Mouse (Mus musculus) activated CD4-positive, CD25-positive, alpha-beta regulatory T cell, adult 4 months (primary cell): Measurements from ENCODE around the gene Spsb1. TPM values are rescaled to one million over a fixed set of nuclear protein-coding genes. Genes with fewer than 3 reads are reported as not detected.
A peak's percentile ranks its signal among the peaks of the same experiment; 100 is the strongest.

ENCODE experiments used
- ATAC-seq: one replicate; pipeline ENCODE4 v1.8.0; 2017
- polyA plus RNA-seq, 2 experiments: library from polyadenylated mRNA; unstranded; fragments of 100-300 nt; shearing (Covaris generic); gene quantifications; one replicate each; pipeline ENCODE4 v1.2.1; 2017

The Spsb1 gene
- polyA plus RNA-seq, result 1 to 10 TPM; 4.0 to 6.3 TPM

GRCm38 (mm10) chr4:149954893-149955439 lies at the start of gene Spsb1:
Gene Spsb1, minus strand, starts transcription at chr4:149955043.
- ATAC-seq, result peak; percentile 92

- ATAC-seq, result no peak
Measured at GRCm38 (mm10) chr4:150003641-150004040, 48.8 kb upstream of the Spsb1 start.

GRCm38 (mm10) chr4:150003021-150003580 lies 48.3 kb upstream of the Spsb1 start:
- no peak for ATAC-seq

- ATAC-seq, result no peak
Measured at GRCm38 (mm10) chr4:150002021-150002528, 47.2 kb upstream of the Spsb1 start.

GRCm38 (mm10) chr4:150001221-150001860 lies 46.5 kb upstream of the Spsb1 start:
- ATAC-seq, result peak; percentile 93

- ATAC-seq, result no peak
Measured at GRCm38 (mm10) chr4:149999931-150000555, 45.2 kb upstream of the Spsb1 start.

- ATAC-seq, result no peak
Measured at GRCm38 (mm10) chr4:149999510-149999900, 44.7 kb upstream of the Spsb1 start.

GRCm38 (mm10) chr4:149998786-149999509 lies 44.1 kb upstream of the Spsb1 start:
- no peak for ATAC-seq

GRCm38 (mm10) chr4:149997999-149998398 lies 43.2 kb upstream of the Spsb1 start:
- ATAC-seq, result no peak

GRCm38 (mm10) chr4:149996440-149996839 lies 41.6 kb upstream of the Spsb1 start:
- ATAC-seq, result no peak

GRCm38 (mm10) chr4:149995911-149996310 lies 41.1 kb upstream of the Spsb1 start:
- no peak for ATAC-seq

GRCm38 (mm10) chr4:149994218-149994617 lies 39.4 kb upstream of the Spsb1 start:
- ATAC-seq, result no peak

GRCm38 (mm10) chr4:149992670-149993032 lies 37.8 kb upstream of the Spsb1 start:
- no peak for ATAC-seq

GRCm38 (mm10) chr4:149991755-149992669 lies 37.2 kb upstream of the Spsb1 start:
- ATAC-seq, result no peak

- ATAC-seq, result peak; percentile 60
Measured at GRCm38 (mm10) chr4:149990954-149991633, 36.3 kb upstream of the Spsb1 start.

GRCm38 (mm10) chr4:149990212-149990953 lies 35.5 kb upstream of the Spsb1 start:
- ATAC-seq, result no peak

GRCm38 (mm10) chr4:149988931-149989556 lies 34.2 kb upstream of the Spsb1 start:
- peak; percentile 96 for ATAC-seq

- ATAC-seq, result no peak
Measured at GRCm38 (mm10) chr4:149988301-149988700, 33.5 kb upstream of the Spsb1 start.

- ATAC-seq, result no peak
Measured at GRCm38 (mm10) chr4:149986671-149987417, 32.0 kb upstream of the Spsb1 start.
